In genomic region chr3:89271760-89272159, GRCm38 (mm10) we compare ENCODE assay signal across 10 mouse cellular contexts. TPM values are rescaled to one million over a fixed set of nuclear protein-coding genes. Genes with fewer than 3 reads are reported as not detected.
A peak's percentile ranks its signal among the peaks of the same experiment; 100 is the strongest.
DNase-seq lines count a peak whose midpoint lies in the region.
"Had no signal": no experiment of that assay in that cellular context is flagged by ENCODE, and none has a peak within 500 bp of the region (broad histone marks: within the 10 kb centered on the region; RNA-seq: fewer than 3 reads in every experiment).

No protein-coding gene starts in this region.

- H3K4me1 ChIP-seq in brown adipose tissue, adult 24 weeks (ENCODE audit: control insufficient read depth, insufficient read depth, insufficient read length, low read length) = peaks cover 24% of the 10 kb centered on the region

- H3K27ac ChIP-seq in brown adipose tissue, adult 24 weeks (replicated peaks; ENCODE audit: low read depth, low read length) = peak overlapping the region; percentile 30
- H3K27ac ChIP-seq: heart, embryonic 10.5 days had no signal

- DNase-seq in heart, adult 11 months = peak; percentile 95
- no peak for DNase-seq in heart, adult 8-10 months (ENCODE audit: low spot score)
- peak; percentile 33 to 44 for DNase-seq in lung, adult 18-20 months
- no peak for DNase-seq in lung, postnatal 25 days (ENCODE audit: low spot score)
- peak; percentile 35 for DNase-seq in lung, postnatal 14 days
- DNase-seq in layer of hippocampus, postnatal 10 days (ENCODE audit: low spot score in 2 of 2) = no peak

- H3K4me3 ChIP-seq in brown adipose tissue, adult 24 weeks (ENCODE audit: insufficient read depth, low read depth, low read length) = 0 out of 2 replicates have a peak overlapping the region, but pooled peaks have one; percentile 3
- H3K4me3 ChIP-seq: embryonic facial prominence, embryonic 15.5 days; heart, embryonic 10.5 days; lung, embryonic 15.5 days had no signal

RNA-seq across cellular contexts. Expression of gene Slc50a1, which starts 1.4 kb away (rescaled TPM):
- 10 to 100 TPM; 16.6 to 27.0 (median 21.0) TPM for total RNA-seq in heart, adult 8-10 months (2022)
- 28.3 and 33.1 TPM in 2 replicates for polyA plus RNA-seq in brown adipose tissue, adult 24 weeks (2012; ENCODE audit: insufficient read depth, insufficient read length, missing spikeins)
- 10 to 100 TPM; 27.6 to 29.8 TPM for total RNA-seq in layer of hippocampus, postnatal 10 days (2021)

RNA-seq across cellular contexts. Expression of gene Efna1, which starts 9.2 kb away (rescaled TPM):
- total RNA-seq in heart, adult 8-10 months (2022) = 10 to 100 TPM; 28.2 to 36.1 (median 32.6) TPM
- 5.6 and 6.3 TPM in 2 replicates for polyA plus RNA-seq in brown adipose tissue, adult 24 weeks (2012; ENCODE audit: insufficient read depth, insufficient read length, missing spikeins)
- 1 to 10 TPM; 6.4 to 7.2 TPM for total RNA-seq in layer of hippocampus, postnatal 10 days (2021)

RNA-seq across cellular contexts. Expression of gene Dpm3, which starts 12.6 kb away (rescaled TPM):
- 10 to 100 TPM; 49.1 to 65.7 (median 53.6) TPM for total RNA-seq in heart, adult 8-10 months (2022)
- 125 and 130 TPM in 2 replicates for polyA plus RNA-seq in brown adipose tissue, adult 24 weeks (2012; ENCODE audit: insufficient read depth, insufficient read length, missing spikeins)
- 10 to 100 TPM; 53.3 to 66.3 TPM for total RNA-seq in layer of hippocampus, postnatal 10 days (2021)

RNA-seq across cellular contexts. Expression of gene Trim46, which starts 25.7 kb away (rescaled TPM):
- total RNA-seq in heart, adult 8-10 months (2022) = under 1 TPM; 0.34 to 0.87 (median 0.83) TPM
- polyA plus RNA-seq in brown adipose tissue, adult 24 weeks (2012; ENCODE audit: insufficient read depth, insufficient read length, missing spikeins) = not detected in 2 replicates
- total RNA-seq in layer of hippocampus, postnatal 10 days (2021) = 100 to 1,000 TPM; 101 to 112 TPM

RNA-seq across cellular contexts. Expression of gene Krtcap2, which starts 26.0 kb away (rescaled TPM):
- 100 to 1,000 TPM in 1 of 4 experiments, 10 to 100 TPM in 3; 87.0 to 108 (median 89.4) TPM for total RNA-seq in heart, adult 8-10 months (2022)
- 57.6 and 64.8 TPM in 2 replicates for polyA plus RNA-seq in brown adipose tissue, adult 24 weeks (2012; ENCODE audit: insufficient read depth, insufficient read length, missing spikeins)
- 10 to 100 TPM; 72.8 to 95.1 TPM for total RNA-seq in layer of hippocampus, postnatal 10 days (2021)

Comparison
In these comparisons a context has a peak if more than half of its experiments do, and no peak if none do; other contexts are left out.
1. DNase-seq: peak in heart, adult 11 months (single experiment), lung, adult 18-20 months (2 of 2) and lung, postnatal 14 days (single experiment); none in heart, adult 8-10 months (single experiment), lung, postnatal 25 days (single experiment) and layer of hippocampus, postnatal 10 days (0 of 2).